Mouse (Mus musculus) intestine, embryonic 14.5 days (tissue): ENCODE data around the gene Rptor. TPM values are rescaled to one million over a fixed set of nuclear protein-coding genes. Genes with fewer than 3 reads are reported as not detected.

Source experiments
- ATAC-seq: fragments of 200-750 bp; cut with Nextera tagmentation; replicated peaks from 2 replicates; pipeline ENCODE4 v1.8.0; 2017; ENCODE audit warnings: low read depth, moderate number of reproducible peaks, moderate TSS enrichment, moderate library complexity; ENCODE audit not compliant: low FRiP score, low TSS enrichment
- DNase-seq: peaks from one replicate; pipeline ENCODE4 v3.0.0-alpha.2; 2018; ENCODE audit warnings: low spot score
- H3K27ac ChIP-seq: fragments of 300-500 bp; sonication (generic); 2 replicates; pipeline ENCODE4 v1.5.1; 2014; ENCODE audit warnings: low read depth, mild to moderate bottlenecking, control low read depth
- H3K27me3 ChIP-seq: fragments of 300-500 bp; sonication (generic); replicated peaks from 2 replicates; pipeline ENCODE4 v1.6.1; 2014; ENCODE audit warnings: low read length, control low read depth; ENCODE audit not compliant: control insufficient read depth, insufficient read depth
- H3K36me3 ChIP-seq: fragments of 300-500 bp; sonication (generic); 2 replicates; pipeline ENCODE4 v1.6.1; 2014; ENCODE audit warnings: low read length, control low read depth; ENCODE audit not compliant: control insufficient read depth, insufficient read depth
- H3K4me1 ChIP-seq: fragments of 300-500 bp; sonication (generic); replicated peaks from 2 replicates; pipeline ENCODE4 v1.6.1; 2014; ENCODE audit warnings: low read length, control low read depth, mixed read lengths; ENCODE audit not compliant: control insufficient read depth, insufficient read depth
- H3K4me2 ChIP-seq: fragments of 300-500 bp; sonication (generic); 2 replicates; pipeline ENCODE4 v1.6.1; 2014; ENCODE audit warnings: low read length
- H3K4me3 ChIP-seq: fragments of 300-500 bp; sonication (generic); 2 replicates; pipeline ENCODE4 v1.5.1; 2014; ENCODE audit warnings: low read depth, low read length, control low read depth, mixed read lengths
- H3K9ac ChIP-seq: fragments of 300-500 bp; sonication (generic); 2 replicates; pipeline ENCODE4 v1.6.1; 2014; ENCODE audit warnings: mild to moderate bottlenecking, low read length
- H3K9me3 ChIP-seq: fragments of 300-500 bp; sonication (generic); 2 replicates; pipeline ENCODE4 v1.6.1; 2016; ENCODE audit warnings: low read length, control low read depth; ENCODE audit not compliant: control insufficient read depth
- WGBS: fragments of 180-500 bp; shearing (Covaris S2); extraction: QIAGEN DNeasy Blood & Tissue Kit; methylation state at CpG from one replicate; pipeline ENCODE4 v1.1.7; 2014; 5-methylcytosine and 5-hydroxymethylcytosine counted together
- polyA plus RNA-seq: library from polyadenylated mRNA; unstranded; fragments of >200 nt; fragmentation: Nextera tagmentation; extraction: Ambion mirVana; gene quantifications from 2 replicates; pipeline ENCODE4 v1.2.1, GENCODE M21; 2014

The Rptor gene
- polyA plus RNA-seq, 1 experiment from 2014 or later, result 12.9 TPM

- ATAC-seq, result no peak
- Histone ChIP-seq H3K9ac (no peak overlapping the region), H3K4me1 (no peaks in the 10 kb centered on the region), H3K27ac (no peak overlapping the region), H3K27me3 (no peaks in the 10 kb centered on the region), H3K36me3 (peaks cover 60% of the 10 kb centered on the region), H3K4me3 (no peak overlapping the region), H3K4me2 (no peak overlapping the region), H3K9me3 (no peaks in the 10 kb centered on the region)
- WGBS, result 85% methylated on average over 9 of the region's 9 CpGs
- DNase-seq, result no peak
Measured at GRCm38 (mm10) chr11:119875685-119876084, 273.0 kb downstream of the Rptor start.

DNA sequence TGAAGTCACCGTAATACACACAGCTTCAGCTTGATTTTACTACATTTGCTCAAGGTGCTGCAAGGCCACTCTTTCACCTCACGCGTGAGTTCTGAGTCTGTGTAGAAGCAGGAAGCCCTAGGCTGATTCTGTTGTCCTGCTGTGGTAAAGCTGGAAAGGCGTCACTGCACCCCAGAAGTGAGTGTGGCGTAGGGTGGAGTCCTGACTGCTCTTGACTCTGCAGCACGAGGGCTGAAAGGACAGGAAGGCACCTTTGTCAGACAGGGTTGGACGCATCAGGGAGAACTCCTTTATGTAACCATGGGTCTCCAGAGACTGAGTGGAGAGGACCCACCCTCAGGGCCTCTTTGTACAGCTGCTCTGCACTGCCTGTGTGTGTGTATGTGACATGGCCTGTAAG is 274.4 kb downstream of the Rptor start:
- no peak for DNase-seq
- 91% methylated on average over 7 of the region's 7 CpGs for WGBS
- Histone ChIP-seq H3K4me3 (no peak overlapping the region), H3K4me1 (no peaks in the 10 kb centered on the region), H3K9me3 (no peaks in the 10 kb centered on the region), H3K36me3 (peaks cover 48% of the 10 kb centered on the region), H3K4me2 (no peak overlapping the region), H3K9ac (no peak overlapping the region), H3K27ac (no peak overlapping the region), H3K27me3 (no peaks in the 10 kb centered on the region)
- ATAC-seq, result no peak

DNA sequence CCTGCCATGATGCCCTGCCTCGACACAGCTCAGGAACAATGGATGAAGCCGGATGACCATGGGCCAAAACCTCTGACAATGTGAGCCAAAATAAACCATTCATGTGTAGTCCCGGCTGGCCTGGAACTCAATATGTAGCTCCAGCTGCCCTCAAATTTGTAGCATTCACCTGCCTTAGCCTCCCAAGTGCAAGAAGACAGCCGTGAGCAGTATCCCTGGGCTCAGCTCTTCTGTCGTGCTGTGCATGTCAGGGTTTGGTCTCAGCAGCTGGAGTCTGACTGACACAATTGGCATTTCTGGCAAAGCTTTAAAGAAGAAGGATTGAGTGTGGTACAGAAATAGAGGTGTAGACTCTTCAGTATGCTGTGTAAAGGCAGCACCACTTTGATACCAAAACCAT is 276.9 kb downstream of the Rptor start:
- 94% methylated on average over 5 of the region's 5 CpGs for WGBS
- H3K9me3 ChIP-seq, result no peaks in the 10 kb centered on the region
- no peak overlapping the region for H3K4me3 ChIP-seq
- H3K27me3 ChIP-seq, result no peaks in the 10 kb centered on the region
- H3K27ac ChIP-seq, result no peak overlapping the region
- DNase-seq (no peak), ATAC-seq (no peak)
- peaks cover 26% of the 10 kb centered on the region for H3K36me3 ChIP-seq
- no peak overlapping the region for H3K4me2 ChIP-seq
- no peak overlapping the region for H3K9ac ChIP-seq
- no peaks in the 10 kb centered on the region for H3K4me1 ChIP-seq

- WGBS, result 48% methylated on average over 2 of the region's 2 CpGs
- H3K36me3 ChIP-seq, result peaks cover 32% of the 10 kb centered on the region
- H3K4me2 ChIP-seq, result no peak overlapping the region
- H3K9me3 ChIP-seq, result no peaks in the 10 kb centered on the region
- H3K4me3 ChIP-seq, result no peak overlapping the region
- no peaks in the 10 kb centered on the region for H3K4me1 ChIP-seq
- H3K9ac ChIP-seq, result no peak overlapping the region
- H3K27ac ChIP-seq, result 0 out of 2 replicates have a peak overlapping the region, but pooled peaks have one; percentile 54
- DNase-seq, result no peak
- no peaks in the 10 kb centered on the region for H3K27me3 ChIP-seq
- no peak for ATAC-seq
Measured at GRCm38 (mm10) chr11:119883646-119884045, 280.9 kb downstream of the Rptor start.

DNA sequence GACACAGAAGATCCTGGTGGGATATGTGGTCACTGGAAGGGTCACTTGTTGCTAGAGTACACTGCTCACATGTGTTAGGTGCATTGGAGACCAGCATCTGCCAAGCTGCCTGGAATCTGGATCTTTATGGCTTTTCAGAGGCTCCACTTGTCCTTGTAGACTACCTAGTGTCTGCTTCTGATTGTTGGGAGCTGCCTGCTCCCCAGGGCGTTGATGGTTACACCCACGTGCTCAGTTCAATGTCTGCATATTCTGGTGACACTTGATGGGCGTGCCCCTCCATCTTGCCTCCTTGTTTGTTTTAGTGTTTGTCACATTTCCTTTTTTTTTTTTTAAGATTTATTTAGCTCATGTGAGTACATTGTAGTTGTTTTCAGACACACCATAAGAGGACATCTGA is 287.3 kb downstream of the Rptor start:
- no peaks in the 10 kb centered on the region for H3K4me1 ChIP-seq
- H3K4me3 ChIP-seq, result no peak overlapping the region
- DNase-seq (no peak), ATAC-seq (no peak)
- no peak overlapping the region for H3K4me2 ChIP-seq
- WGBS, result 96% methylated on average over 3 of the region's 3 CpGs
- no peaks in the 10 kb centered on the region for H3K27me3 ChIP-seq
- H3K9me3 ChIP-seq, result no peaks in the 10 kb centered on the region
- H3K36me3 ChIP-seq, result peaks cover 69% of the 10 kb centered on the region
- no peak overlapping the region for H3K27ac ChIP-seq
- no peak overlapping the region for H3K9ac ChIP-seq

GRCm38 (mm10) chr11:119891601-119892215 is 289.0 kb downstream of the Rptor start:
- H3K36me3 ChIP-seq, result peaks cover 67% of the 10 kb centered on the region
- DNase-seq, result no peak
- no peak for ATAC-seq
- no peaks in the 10 kb centered on the region for H3K9me3 ChIP-seq
- no peaks in the 10 kb centered on the region for H3K4me1 ChIP-seq
- H3K27ac ChIP-seq, result no peak overlapping the region
- no peak overlapping the region for H3K9ac ChIP-seq
- H3K4me2 ChIP-seq, result no peak overlapping the region
- WGBS, result 92% methylated on average over 7 of the region's 7 CpGs
- no peak overlapping the region for H3K4me3 ChIP-seq
- H3K27me3 ChIP-seq, result no peaks in the 10 kb centered on the region

GRCm38 (mm10) chr11:119893667-119894236 is 291.0 kb downstream of the Rptor start:
- ATAC-seq, result no peak

GRCm38 (mm10) chr11:119894634-119895033 is 291.9 kb downstream of the Rptor start:
- no peaks in the 10 kb centered on the region for H3K4me1 ChIP-seq
- peaks cover 69% of the 10 kb centered on the region for H3K36me3 ChIP-seq
- no peak overlapping the region for H3K4me2 ChIP-seq
- ATAC-seq (0 out of 2 replicates have a peak, but pooled peaks have one; percentile 48), DNase-seq (no peak)
- H3K4me3 ChIP-seq, result no peak overlapping the region
- H3K9me3 ChIP-seq, result no peaks in the 10 kb centered on the region
- 47% methylated on average over 6 of the region's 6 CpGs for WGBS
- no peak overlapping the region for H3K27ac ChIP-seq
- H3K27me3 ChIP-seq, result no peaks in the 10 kb centered on the region
- no peak overlapping the region for H3K9ac ChIP-seq

More at GRCm38 (mm10) chr11:119893667-119894236, 291.0 kb downstream of the Rptor start:
- Histone ChIP-seq H3K36me3 (peaks cover 70% of the 10 kb centered on the region), H3K4me3 (no peak overlapping the region), H3K9me3 (no peaks in the 10 kb centered on the region), H3K4me1 (no peaks in the 10 kb centered on the region), H3K27me3 (no peaks in the 10 kb centered on the region), H3K9ac (no peak overlapping the region), H3K27ac (no peak overlapping the region), H3K4me2 (no peak overlapping the region)
- 67% methylated on average over 10 of the region's 10 CpGs for WGBS
- DNase-seq, result no peak

GRCm38 (mm10) chr11:119897041-119897440 is 294.3 kb downstream of the Rptor start:
- DNase-seq (no peak), ATAC-seq (no peak)
- H3K4me2 ChIP-seq, result no peak overlapping the region
- H3K9ac ChIP-seq, result no peak overlapping the region
- H3K4me3 ChIP-seq, result no peak overlapping the region
- WGBS, result 81% methylated on average over 9 of the region's 9 CpGs
- H3K4me1 ChIP-seq, result no peaks in the 10 kb centered on the region
- H3K27ac ChIP-seq, result no peak overlapping the region
- peaks cover 46% of the 10 kb centered on the region for H3K36me3 ChIP-seq
- no peaks in the 10 kb centered on the region for H3K27me3 ChIP-seq
- no peaks in the 10 kb centered on the region for H3K9me3 ChIP-seq
